Mouse (Mus musculus): ENCODE measurements around the gene Arfgap3.

GRCm38 (mm10) chr15:83349954-83350711, at the start of gene Arfgap3:
- no peak for TF ChIP-seq CTCF (IDR thresholded peaks at IDR 0.05; ENCODE audit: low read depth)
- no peak for TF ChIP-seq EP300 (IDR thresholded peaks at IDR 0.05; ENCODE audit: low read depth)

All from heart, postnatal 0 days (tissue).